Mouse (Mus musculus) spleen, postnatal 14 days (tissue): ENCODE results near the gene Alkbh3.

Experiments
- DNase-seq, 2 experiments: peaks; one replicate each; pipeline ENCODE4 v3.0.0; 2021 to 2022; ENCODE audit warnings: low spot score in 2 of 2

Alkbh3 gene

DNA sequence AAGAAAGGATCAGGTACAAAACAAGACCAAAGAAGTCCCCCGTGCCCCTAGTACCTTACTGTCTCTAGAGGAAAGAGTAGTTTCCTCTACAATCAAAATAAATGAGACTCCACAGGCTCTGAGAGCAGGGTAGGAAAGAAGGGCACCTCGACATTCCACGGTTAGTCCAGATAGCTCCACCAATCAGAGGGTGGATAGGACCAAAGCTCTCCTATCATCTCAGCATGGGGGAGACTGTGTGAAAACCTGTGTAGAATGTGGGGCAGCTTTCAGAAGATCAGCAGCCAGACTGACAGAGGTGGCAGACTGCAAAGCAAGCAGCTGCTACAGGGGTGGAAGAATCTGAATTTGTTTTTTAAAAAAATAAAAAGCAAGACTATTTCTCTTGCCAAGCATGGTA lies 17.8 kb downstream of the Alkbh3 start:
- DNase-seq: no peak

DNA sequence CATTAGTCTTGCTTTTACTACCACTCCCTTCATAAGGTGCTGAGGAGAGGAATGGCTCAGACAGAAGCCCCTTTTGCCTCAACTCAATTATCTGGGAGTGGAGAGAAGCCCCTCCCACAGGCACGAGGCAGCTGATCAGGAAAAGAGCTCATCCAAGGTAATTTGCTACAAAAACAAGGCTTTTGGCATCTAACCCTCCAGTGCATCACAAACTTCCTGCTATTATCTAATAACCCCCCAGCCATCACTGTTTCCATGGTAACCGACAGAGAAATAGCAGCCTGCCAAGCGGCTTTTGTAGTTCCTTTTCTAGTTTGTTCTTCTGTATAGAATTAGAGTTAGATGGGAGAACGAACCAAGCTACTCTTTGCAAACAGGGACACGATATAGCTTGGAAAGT lies 18.3 kb downstream of the Alkbh3 start:
- no peak for DNase-seq

DNA sequence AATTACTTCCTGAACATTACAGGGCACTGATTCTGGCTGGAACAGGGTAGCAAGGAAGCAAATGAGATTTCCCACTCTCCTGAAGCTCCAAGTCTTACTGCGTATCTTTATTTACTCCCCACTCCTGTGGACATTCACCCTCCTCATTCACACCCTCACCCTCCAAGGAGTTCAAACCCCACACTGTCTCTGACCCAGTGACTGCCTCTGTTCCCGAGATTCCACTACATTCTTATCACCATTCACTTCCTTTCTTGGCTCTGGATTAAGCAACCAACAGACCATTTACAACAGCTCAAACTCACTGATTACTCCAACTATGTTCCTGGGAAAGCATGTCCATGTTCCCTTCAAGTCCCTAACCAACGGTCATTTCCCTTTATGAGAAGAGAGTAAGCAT lies 19.3 kb downstream of the Alkbh3 start:
- DNase-seq: no peak

DNA sequence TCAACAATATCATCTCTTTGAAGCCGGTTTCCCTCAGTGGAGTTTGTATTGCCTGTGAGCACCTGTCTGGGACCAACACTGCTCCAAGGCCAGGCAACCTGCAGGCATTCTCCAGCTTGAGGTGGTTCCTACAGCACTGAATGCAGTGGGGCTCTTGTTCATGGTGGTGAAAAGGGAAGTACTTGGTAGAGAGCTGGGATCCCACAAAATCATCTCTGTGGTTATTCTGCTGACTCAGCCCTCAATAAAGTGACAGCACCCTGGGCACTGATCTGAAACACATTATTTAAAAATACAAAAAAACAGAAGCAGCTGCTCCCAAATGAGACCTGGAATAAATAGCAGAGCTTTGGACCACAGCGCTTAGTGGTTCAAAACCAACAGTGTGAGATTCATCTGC lies 22.2 kb downstream of the Alkbh3 start:
- no peak for DNase-seq

DNA sequence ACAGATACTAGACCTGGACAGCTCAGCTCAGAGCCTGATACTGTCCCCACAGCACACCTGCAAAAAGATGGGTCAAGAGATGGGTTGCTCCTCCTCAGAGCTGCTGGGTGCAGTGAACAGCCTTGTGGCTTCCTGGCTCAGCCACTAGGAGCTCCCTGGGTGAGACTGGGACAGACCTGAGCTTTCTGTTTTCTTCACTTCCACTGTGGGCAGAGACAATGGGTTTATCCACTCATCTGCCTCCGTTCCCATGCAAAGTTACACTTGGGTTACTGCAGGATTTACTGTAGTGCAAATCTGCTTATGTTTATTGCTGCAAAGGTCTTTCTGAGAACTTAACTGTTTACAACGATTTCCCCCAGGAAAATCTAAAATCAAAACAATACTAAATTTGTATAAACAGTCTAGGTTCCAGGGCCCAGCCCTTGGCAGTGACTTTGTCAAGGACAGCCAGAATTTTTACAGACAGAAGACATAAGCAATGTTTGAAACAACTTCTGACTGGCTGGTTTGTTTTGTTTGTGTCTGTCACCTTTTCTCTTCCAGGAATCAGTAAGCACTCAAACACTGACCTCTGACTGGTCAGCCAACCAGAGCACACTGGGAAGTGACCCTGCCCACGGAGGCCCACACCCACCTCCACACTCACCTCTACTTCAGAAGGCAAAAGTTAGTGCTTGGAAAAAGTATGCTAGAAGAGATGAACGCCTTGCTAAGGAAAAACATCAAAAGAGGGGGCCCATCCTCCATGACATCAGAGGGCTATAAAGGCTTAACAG lies 28.0 kb downstream of the Alkbh3 start:
- no peak for DNase-seq

DNA sequence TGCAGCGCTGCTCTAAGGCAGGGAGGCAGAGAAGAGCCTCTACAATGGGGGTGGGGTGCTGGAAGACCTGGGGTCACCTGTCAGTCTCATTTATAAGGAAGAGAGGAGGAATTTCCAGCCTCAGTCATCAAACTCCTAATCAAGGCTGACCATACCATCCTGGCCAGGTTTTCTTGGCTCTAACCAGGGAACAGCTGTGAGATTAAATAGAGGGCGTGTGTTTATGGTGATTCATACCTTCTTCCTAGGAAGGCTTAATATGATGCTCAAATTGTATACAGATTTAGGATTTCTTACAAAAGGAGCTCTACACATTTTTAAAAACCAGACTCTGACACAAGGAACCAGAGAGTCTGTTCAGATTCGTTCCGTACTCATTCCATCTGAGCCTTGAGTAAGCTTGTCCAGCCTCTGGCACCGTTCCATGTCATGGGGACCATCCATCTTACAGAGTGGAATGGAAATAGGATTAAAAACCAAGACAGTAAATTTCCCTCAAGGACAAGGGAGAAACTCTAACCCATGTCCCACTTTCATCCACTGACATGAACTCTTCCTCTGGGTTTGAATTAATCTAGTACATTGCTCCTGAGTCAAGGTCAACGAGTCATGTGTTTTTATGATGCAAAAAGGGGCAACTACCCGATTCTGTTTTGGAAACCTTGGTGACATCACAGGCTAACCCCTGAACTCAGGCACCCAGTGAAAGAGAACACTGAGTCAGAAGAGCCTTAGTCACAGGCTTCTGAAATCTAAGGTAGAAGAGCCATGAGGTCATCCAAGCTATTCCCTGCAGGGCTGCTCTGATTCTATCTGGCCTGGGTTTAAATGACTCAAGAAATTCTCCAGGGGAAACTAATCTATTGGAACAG lies 31.1 kb downstream of the Alkbh3 start:
- no peak for DNase-seq

DNA sequence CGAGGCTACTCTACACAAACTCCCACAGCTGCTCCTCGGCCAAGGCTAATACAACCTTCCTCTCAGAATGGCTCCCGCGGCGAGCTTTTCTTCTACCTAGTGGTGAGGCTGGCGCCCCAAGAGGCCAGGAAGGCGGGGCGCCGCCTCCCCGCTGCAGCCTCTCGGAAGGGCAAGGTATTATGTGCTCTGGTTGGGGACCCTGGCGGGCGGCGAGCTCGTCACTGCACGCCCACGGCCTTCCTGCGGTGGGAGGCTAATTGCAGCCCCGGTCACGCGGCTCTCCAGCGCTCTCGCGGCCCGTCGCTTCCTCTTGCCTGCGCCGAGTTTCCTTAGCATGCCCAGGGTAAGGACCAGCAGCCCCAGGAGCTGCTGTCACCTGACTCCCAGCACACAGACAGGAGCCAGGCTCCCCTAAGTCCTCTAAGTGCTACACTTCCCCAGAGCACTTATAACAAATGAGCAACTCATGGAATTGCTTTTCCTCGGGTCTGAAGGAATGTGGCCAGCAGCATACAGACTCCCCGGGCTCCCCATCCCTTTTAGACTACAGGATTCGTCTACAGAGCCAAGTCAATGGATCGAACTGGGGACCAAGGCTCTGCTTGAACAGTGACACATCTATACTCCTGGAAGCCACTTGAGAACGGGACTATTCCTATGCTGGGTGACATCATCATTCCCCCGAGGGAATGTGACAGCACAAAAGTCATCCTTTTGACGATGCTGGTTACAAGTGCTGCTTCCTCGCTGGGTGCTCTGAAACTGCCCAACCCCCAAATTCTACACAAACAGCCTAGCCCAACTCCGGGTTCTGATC lies 34.0 kb downstream of the Alkbh3 start:
- DNase-seq: peak; percentile 16 to 17

DNA sequence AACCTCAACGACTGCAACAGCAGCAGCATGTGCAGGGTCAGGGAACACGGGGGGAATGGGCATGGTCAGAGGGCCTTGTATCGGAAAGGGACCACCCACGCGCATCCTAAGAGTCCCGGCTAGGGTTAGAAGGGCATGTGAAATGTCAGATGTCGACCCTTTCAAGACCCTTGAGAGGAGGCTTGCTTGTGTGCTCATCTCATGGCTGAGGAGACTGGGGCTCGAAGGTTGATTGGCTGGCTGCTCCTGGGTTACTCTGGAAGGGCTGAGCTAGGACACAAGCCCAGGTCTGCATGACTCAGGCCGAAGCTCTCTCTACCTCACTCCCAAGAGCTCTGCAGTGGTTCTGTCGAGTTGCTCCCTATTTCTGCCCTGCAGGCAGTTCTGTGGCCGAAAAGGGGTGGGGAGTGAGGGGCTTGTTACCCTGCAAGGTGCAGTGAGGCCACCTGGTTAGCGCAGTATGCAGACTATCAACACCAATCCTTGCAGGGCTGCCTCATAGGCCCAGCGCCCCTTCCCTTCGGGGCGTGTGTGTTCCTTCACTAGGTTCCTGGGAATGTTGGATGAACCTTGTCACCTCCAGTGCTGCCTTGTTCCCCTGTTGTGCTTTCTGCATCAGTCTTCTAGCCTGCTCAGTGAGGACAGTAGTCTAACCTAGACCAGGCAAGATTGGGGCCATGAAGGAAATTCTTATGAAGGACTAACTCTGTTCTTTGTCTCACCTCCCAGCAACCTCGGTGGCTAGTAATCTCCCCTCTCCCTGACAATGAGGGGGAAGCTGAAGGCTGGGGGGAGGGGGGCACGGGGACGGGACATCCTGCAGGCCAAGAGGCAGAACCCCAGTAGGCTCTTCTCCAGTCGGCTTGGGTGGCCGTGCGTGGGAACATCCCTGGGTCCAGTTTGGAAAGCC lies 34.8 kb downstream of the Alkbh3 start:
- DNase-seq: no peak

DNA sequence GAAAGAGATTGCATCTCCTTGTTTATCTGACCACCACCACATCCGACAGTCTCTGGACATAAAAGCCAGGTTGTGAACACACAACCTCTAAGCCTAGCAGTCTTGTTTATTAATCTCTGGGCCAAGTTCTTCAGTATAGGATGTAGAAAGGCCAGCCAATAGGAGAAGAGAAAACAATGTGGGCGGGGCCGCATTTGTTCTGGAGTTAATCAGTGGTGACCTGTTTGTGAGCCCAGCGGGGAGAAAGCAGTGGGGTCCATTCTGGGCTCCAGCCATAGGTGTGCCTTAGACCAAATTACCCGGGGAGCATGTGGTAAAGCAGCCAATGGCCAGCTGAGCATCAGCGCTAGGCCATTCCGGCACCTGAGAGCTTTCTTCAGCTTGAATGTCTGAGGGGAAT lies 35.6 kb downstream of the Alkbh3 start:
- no peak for DNase-seq

DNA sequence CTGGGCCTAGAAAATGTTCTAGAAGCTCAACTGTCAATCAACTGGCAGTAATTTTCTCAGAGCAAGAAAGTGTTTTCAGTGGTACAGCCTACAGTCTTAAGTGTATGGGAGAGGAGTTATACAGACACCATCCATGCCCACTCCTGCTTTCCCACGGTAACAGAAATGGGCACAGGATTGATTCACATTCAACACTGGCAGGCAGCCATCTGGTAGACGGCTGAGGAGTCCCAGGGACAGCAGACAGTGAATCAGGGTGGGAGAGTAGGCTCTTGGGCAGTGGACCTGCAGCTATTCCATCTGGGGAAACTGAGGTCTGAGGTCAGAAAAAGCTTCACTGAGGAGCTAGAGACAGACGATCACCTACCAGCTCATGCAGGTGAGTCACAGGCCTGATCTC lies 39.0 kb downstream of the Alkbh3 start:
- DNase-seq: no peak

DNA sequence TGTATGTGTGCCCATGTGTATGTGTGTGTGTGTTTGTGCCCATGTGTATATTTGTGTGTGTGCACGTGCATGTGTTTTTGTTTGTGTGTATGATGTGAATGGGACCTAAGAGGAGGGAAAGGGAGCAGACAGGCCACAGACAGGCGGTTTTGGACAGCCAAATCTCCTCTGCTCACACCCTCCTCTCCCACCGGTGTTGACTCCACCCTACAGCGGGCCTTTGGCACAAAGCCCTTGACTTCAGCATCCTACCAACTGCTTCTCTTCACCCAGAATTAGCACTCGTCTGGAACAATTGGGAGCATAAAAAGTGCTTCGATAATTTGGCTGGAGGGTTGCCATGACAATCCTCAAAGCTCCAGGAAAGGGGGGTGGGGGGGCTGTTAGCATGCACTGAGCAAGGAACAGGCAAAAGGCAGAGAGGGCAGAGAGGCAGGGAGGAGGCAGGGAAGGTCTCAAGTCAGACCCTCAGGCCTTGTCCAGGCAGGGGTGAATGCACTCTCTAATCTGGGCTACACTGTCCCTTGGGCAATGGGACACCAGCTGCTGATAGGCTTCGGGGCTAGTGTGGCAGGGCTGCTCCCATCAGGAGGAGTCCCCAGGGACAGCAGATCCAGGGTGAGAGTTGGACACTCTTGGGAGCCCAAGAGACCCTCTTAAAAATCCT lies 46.0 kb downstream of the Alkbh3 start:
- no peak for DNase-seq

DNA sequence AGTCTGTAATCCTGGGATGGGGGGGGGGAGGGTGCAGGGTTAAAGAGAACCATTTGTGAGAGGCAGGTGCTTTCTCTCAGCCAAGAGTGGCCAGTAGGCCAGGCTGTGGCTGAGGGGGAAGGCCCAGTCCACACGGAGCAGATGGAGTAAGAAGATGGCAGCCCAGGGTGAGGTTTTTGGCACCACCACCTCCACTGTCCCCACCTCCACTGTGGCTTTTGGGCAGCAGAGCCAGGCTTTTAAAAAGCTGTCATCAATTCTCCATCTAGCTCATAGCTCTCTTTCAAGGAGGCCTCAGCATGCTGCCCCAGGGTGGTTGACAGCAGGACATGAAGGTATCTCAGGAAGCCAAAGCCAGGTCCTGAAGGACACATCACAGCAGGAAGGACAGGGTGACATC lies 46.8 kb downstream of the Alkbh3 start:
- DNase-seq: no peak

DNA sequence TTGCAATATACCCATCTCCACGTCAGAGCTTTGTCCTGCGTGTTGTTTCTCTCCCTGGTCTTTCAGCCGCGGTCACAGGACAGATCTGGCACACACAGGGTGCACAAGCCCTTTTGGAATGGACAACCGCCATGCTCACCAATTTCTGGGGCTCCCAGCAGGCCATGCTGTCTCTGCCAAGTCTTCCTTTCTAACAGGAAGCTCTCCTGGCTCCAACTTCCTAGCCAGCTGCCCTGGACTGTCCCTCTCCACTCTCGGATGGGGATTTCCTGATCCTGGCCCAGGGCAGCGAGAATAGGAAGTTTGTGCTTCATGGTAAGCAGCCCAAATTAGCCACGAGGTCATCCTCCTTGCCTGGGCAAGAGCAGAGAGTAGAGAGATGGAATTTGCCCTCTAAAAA lies 48.9 kb downstream of the Alkbh3 start:
- DNase-seq: no peak

DNA sequence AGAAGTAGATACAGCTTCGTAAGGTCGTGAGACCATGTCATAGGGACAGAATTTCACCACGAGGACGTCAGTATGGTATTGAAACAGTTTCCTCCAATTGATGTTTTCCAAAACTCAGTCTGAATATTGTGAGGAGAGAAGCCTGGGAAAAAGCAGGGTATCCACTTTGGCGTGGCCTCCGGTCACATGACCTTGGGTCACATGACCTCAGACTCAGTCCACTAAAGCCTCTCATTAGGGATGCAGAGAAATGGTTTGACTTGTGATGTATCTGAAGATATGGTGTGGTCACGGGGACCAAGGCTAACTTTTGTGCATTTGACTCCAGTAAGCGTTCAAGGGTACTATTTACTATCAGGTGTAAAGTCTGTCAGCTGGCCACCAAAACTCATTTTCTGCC lies 51.3 kb downstream of the Alkbh3 start:
- DNase-seq: no peak

DNA sequence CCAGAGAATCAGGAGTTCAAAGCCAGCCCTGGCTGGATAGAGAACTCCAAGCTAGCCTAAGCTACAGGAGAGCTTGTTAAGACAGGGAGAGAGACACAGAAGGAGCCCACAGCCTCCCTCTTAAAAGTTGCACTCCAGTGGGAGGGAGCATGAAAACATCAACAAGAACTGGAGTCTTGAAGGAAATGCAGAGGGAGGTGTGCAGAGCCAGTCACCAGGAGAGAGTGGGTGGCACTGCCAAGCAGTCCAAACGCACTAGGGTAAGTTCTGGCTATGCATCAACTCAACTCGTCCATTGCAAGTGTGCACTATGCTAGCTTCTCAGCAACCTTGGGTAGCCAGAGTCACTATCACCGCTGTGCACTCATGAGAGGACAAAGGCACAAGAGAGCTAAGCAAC lies 52.4 kb downstream of the Alkbh3 start:
- no peak for DNase-seq

DNA sequence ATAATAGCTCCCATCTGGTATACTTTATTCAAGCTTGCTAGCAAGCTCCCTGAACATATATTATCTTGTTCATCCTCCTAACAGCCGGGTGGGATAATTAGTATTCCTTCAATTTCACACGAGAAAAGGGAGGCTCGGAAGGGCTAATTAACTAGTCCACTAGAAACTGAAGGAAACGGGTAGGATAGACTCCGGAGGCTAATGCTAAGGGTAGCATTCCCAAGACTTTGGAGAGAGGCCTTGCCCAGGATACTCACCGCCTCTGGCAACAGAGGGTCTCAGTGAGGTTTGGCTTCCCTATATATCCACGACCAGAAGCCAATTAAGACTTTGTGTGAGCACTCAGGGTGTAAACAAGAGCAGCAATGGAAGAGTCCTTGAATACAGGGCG lies 52.8 kb downstream of the Alkbh3 start:
- no peak for DNase-seq

DNA sequence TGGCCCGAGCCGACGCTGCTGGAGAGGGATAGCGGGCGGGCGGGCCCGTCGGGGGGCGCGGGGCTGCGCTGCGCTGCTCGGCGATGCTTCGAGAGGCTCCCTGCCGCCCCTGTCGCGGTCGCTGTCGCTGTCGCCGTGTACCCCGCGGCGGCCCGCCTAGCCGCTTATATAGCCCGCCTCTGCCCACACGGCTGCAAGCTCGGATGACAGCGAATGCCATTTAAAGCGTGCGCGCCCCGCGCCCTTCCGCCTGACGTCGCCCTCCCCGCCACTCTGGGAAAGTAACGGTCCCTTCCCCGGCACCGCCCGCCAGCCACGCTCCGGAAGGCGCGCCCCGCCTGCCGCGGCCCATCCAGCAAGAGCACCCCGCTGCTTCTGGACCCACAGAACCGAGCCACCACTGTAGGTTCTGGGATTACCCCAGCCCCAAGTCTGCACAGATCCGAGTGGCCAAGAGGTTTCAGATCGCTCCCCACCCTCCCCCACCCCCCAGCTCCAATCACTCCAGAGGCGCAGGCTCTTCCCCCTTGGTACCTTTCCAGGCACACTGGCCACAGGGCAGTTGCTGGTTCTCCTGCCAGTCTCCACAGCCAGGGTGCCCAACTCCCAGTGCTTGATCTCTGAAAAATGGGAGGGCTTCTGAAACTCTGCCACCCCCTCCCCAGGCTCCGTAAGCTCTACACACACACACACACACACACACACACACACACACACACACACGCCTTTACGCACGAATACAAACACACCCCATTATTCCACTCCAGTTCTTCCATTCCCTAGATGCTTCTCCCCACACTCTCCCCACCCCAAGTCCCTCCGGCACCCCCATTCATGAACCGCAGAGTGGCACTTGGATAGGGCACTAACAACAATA lies 53.5 kb downstream of the Alkbh3 start, which contains the start of gene Gm13889:
TSS of gene Gm13889 (minus strand) at position 294 of the 877 bp plus-strand sequence.
- no peak for DNase-seq

DNA sequence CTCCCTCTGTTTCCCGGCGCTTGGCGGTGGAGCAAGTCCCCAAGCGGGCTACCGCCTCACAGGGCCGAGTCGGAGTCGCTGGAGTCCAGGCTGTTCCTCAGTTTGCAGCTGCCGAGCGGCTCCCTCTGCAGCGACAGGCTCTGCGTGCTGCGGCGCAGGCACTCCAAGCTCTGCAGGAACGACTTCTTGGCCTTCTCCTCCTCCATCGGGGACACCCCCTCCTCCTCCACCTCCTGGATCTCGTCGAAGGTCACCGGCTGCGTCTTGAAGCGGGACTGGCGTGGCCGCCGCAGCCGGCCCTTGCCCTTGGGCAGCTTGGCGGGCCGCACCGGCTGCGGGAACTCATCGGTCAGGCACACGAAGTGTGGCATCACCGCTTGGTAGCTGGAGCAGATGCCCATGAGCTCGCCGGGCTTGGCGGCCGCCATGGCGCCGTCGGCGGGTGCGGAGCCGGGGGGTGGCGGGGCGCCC lies 54.2 kb downstream of the Alkbh3 start:
- DNase-seq: no peak

DNA sequence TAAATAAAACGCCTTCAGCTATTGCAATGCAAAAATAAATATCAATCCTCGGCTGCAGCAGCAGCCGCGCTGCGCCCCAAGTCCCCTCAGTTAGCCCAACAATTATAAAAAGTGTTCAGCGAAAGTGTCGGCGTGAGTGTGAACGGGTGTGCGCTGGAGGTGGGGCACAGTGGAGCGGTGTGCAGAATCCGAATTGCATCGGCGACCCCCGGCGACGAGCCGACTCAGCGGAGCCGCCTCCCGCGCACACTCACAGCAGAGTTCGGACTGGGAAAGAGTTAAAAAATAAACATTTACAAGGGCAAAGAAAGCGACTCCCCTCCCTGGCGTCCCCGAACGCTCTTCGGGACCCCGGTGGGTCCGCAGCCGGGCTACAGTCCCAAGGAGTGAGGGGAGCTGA lies 54.7 kb downstream of the Alkbh3 start:
- no peak for DNase-seq
